Comparison of ENCODE assay signal across 23 mouse cellular contexts in the genomic region with DNA sequence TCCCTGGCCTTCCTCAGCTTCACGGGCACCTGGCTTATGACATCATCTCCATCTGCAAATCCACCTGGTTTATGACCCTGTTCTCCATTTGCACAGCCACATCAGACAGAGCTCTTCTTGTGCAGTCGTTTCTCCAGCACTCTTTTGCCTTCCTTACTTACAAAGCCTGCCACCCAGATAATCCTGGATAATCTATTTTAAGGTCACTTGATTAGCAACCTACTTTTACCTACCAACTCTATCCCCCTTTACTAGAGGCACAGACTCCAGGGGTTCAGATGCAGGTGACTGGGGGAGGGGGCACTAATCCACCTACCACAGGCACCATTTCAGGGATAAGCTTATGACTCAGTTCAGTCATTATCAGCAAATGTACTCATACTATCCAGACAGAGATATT.
"Had no signal": no experiment of that assay in that cellular context is flagged by ENCODE, and none has a peak within 500 bp of the region (broad histone marks: within the 10 kb centered on the region; RNA-seq: fewer than 3 reads in every experiment).

No protein-coding gene starts in this region.

- H3K9ac ChIP-seq: heart, embryonic 12.5 days; hindbrain, embryonic 12.5 days; hindbrain, embryonic 14.5 days had no signal

- H3K27me3 ChIP-seq: heart, embryonic 12.5 days; hindbrain, embryonic 12.5 days had no signal

- H3K4me2 ChIP-seq: heart, embryonic 12.5 days; hindbrain, embryonic 12.5 days; hindbrain, embryonic 14.5 days; liver, embryonic 11.5 days had no signal

- H3K9me3 ChIP-seq: heart, embryonic 10.5 days; heart, embryonic 12.5 days; hindbrain, embryonic 10.5 days; hindbrain, embryonic 12.5 days had no signal

- H3K4me3 ChIP-seq: gastrocnemius, adult 2 months; heart, embryonic 10.5 days; heart, embryonic 12.5 days; hindbrain, embryonic 10.5 days; hindbrain, embryonic 12.5 days; layer of hippocampus, adult 2 months; left cerebral cortex, adult 2 months had no signal

- DNase-seq: gastrocnemius, adult 2 months; gastrocnemius, postnatal 10 days; gastrocnemius, postnatal 25 days; heart, adult 18-20 months; heart, postnatal 10 days; heart, postnatal 4 days; kidney, adult 18-20 months; kidney, adult 8-10 months; kidney, postnatal 10 days; kidney, postnatal 25 days; kidney, postnatal 4 days; liver had no signal

- H3K4me1 ChIP-seq: hindbrain, embryonic 10.5 days; hindbrain, embryonic 12.5 days had no signal

- ATAC-seq: hindbrain, embryonic 16.5 days; inflammation-experienced regulatory T-cells, adult 6 months; intestine, postnatal 0 days had no signal

- H3K27ac ChIP-seq: gastrocnemius, adult 2 months; heart, embryonic 10.5 days; hindbrain, embryonic 10.5 days; hindbrain, embryonic 12.5 days; hindbrain, embryonic 14.5 days; layer of hippocampus, adult 2 months; left cerebral cortex, adult 2 months had no signal

- H3K36me3 ChIP-seq: heart, embryonic 10.5 days; heart, embryonic 12.5 days; hindbrain, embryonic 10.5 days; hindbrain, embryonic 12.5 days had no signal
